Mouse (Mus musculus): Measurements from ENCODE around the gene Atp13a3.

Atp13a3 gene

GRCm38 (mm10) chr16:30278406-30278805 is 127.4 kb downstream of the Atp13a3 start:
- no peak for DNase-seq (ENCODE audit: low read depth, low spot score)

GRCm38 (mm10) chr16:30275558-30276340 is 130.0 kb downstream of the Atp13a3 start:
- DNase-seq (ENCODE audit: low read depth, low spot score), result no peak

DNA sequence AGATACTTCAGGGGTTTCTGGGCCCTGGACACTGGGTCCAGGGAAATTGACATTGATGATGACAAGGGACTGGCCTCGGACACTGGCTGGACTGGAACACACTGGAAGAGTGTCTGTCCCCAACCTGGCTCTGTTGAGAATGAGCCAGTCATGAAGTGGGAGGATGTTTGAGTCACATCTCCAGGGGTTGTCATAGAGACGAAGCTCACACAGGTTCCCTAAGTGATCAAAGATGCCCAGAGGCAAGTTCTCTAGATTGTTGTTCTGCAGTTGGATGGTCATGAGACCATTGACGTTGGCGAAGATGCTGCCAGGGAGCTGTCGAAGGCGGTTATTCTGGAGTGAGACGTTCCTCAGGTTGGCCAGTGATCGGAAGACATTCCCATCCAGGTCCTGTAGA is 132.7 kb downstream of the Atp13a3 start:
- no peak for DNase-seq (ENCODE audit: low read depth, low spot score)

- DNase-seq (ENCODE audit: low read depth, low spot score), result no peak
Observed at GRCm38 (mm10) chr16:30271941-30272595, 133.7 kb downstream of the Atp13a3 start.

DNA sequence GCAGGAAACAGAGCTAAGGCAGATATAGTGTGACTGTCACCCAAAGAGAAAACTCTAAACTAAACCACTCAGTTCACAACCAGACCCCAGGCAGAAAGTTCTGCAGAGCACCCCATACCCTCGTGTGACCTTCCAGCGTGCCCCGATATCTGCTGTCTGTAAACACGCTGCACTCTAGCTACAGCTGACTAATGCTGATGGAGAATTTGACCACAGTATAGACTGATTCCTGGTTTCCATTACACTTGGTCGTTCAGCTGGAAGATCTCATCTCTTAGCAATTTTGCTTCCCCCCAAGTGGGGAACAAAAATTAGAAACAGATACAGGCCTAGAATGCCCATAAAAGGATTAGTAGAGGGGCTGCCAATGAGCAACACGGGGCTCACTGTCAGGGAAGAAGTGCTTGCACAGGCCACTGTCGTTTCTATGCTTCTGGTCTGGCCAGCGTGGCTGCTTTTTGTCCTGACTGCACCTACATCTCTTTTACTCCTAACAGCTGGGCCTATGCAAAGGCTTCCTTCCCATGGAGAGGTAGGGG is 134.5 kb downstream of the Atp13a3 start:
- DNase-seq (ENCODE audit: low read depth, low spot score), result no peak

DNA sequence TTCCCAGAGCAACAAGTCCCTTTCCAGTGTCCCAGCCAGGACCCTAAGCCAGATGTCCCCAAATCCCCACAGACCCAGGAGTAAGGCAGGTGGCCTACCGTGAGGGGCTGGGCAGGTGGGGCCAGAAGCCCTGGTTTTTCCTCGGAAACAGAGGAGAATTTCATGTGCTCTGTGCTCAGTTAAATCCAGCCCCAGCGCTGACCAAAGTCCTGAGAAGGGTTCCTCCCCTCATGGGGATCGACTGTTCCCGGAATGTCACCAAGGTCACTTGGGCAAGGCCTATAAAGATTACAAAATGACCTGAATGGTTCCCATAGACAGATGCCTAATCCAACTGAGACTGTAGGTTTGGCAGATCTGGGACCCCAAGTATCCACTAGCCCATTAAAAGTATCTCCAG is 138.4 kb downstream of the Atp13a3 start, which contains the start of gene Cpn2:
Gene Cpn2 (minus strand): TSS at position 141 of the 400 bp plus-strand sequence.
- no peak for DNase-seq (ENCODE audit: low read depth, low spot score)

DNA sequence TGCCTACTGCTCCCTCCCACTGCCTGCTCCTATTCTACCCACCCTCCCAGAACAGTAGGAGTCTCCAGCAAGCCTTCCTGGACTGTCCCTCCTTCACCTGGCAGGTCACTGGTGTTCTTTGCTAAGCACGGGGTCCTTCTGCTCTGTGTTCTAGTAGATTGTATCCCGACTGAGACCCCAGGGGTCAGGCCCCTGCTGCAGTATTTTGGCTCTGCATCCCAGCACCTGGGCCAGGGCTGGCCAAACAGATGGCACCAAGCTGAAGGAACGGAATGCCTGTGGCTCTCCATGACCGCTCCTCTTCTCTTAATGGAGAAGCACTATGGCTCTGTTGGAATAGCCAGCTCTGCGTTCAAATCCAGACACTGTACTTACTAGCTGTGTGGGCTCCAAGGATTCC is 139.2 kb downstream of the Atp13a3 start:
- DNase-seq (ENCODE audit: low read depth, low spot score), result no peak

- DNase-seq (ENCODE audit: low read depth, low spot score), result no peak
Observed at GRCm38 (mm10) chr16:30265611-30266010, 140.2 kb downstream of the Atp13a3 start.

DNA sequence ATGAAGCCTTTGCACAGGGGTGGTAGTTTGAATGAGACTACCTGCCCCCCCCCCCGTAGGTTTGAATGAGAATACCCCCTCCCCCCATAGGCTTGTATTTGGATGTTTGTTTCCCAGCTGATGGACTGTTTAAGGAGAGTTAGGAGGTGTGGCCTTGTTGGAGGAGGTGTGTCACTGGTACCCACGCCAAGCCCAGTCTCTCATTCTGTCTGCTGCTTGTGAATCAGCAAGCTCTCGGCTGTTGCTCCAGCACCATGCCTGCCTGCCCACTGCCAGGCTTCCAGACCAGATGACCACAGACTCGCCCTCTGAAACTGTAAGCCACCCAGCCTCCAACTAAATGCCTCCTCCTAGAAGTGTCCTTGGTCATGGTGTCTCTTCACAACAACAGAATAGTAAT is 142.6 kb downstream of the Atp13a3 start:
- DNase-seq (ENCODE audit: low read depth, low spot score), result no peak

DNA sequence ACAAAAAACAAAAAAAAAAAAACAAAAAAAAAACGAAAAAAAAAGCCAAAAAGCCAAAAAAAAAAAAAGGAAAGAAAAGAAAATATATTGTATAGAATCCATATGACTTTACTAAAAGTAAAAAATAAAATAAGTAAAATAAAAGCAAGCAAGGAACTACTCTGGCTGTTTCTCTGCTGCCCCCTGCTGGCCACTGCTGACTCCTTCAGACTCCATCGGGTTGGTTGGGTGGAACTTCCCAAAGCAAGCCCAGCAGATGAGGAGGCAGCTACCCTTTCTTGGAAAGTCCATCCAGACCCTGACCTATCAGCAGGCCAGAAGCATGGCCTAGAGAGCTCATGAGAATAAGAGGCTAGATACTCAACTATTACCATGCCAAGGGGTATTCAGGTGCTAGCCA is 143.1 kb downstream of the Atp13a3 start:
- DNase-seq (ENCODE audit: low read depth, low spot score), result no peak
